Mouse (Mus musculus): Measurements from ENCODE around the gene Olfr397. TPM values are rescaled to one million over a fixed set of nuclear protein-coding genes. Genes with fewer than 3 reads are reported as not detected.

Olfr397 gene
- total RNA-seq (2021), result not detected

GRCm38 (mm10) chr11:73960517-73960916, at the start of gene Olfr397:
Olfr397 (plus strand) TSS chr11:73960817.
- DNase-seq, result no peak
- intact Hi-C loops (cut with DNase I), result no loop called here

GRCm38 (mm10) chr11:73936377-73936776, 24.2 kb upstream of the Olfr397 start, which contains the start of gene Olfr23:
Olfr23 (plus strand) TSS chr11:73936677.
- no peak for DNase-seq
- intact Hi-C loops (cut with DNase I), result no loop called here

GRCm38 (mm10) chr11:73990307-73990706, 29.7 kb downstream of the Olfr397 start, which contains the start of gene Olfr398:
Olfr398 (minus strand) TSS chr11:73990407.
- intact Hi-C loops (cut with DNase I), result no loop called here
- DNase-seq, result no peak

GRCm38 (mm10) chr11:73993115-73993514, 32.5 kb downstream of the Olfr397 start:
- intact Hi-C loops (cut with DNase I), result no loop called here
- no peak for DNase-seq

Other genes starting within 250 kb of the Olfr397 start
- gene Olfr389, start 180.1 kb upstream of the Olfr397 start, total RNA-seq (2021), result not detected
- not detected for gene Olfr390, start 177.9 kb upstream of the Olfr397 start, total RNA-seq (2021)
- not detected for gene Olfr391-ps, start 157.8 kb upstream of the Olfr397 start, total RNA-seq (2021)
- gene Olfr392, start 143.8 kb upstream of the Olfr397 start, total RNA-seq (2021), result not detected
- not detected for gene Olfr393, start 109.4 kb upstream of the Olfr397 start, total RNA-seq (2021)
- gene Olfr394, start 70.0 kb upstream of the Olfr397 start, total RNA-seq (2021), result not detected
- not detected for gene Olfr395, start 51.5 kb upstream of the Olfr397 start, total RNA-seq (2021)
- not detected for gene Olfr23, start 24.1 kb upstream of the Olfr397 start, total RNA-seq (2021)
- gene Olfr398, start 29.6 kb downstream of the Olfr397 start, total RNA-seq (2021), result not detected
- not detected for gene Olfr139, start 95.7 kb downstream of the Olfr397 start, total RNA-seq (2021)
- not detected for gene Olfr399, start 95.8 kb downstream of the Olfr397 start, total RNA-seq (2021)
- not detected for gene Zfp616, start 109.1 kb downstream of the Olfr397 start, total RNA-seq (2021)
- not detected for gene Olfr401, start 152.9 kb downstream of the Olfr397 start, total RNA-seq (2021)
- not detected for gene Olfr402, start 192.7 kb downstream of the Olfr397 start, total RNA-seq (2021)
- not detected for gene Olfr403, start 225.4 kb downstream of the Olfr397 start, total RNA-seq (2021)

Data from heart, postnatal 10 days (tissue).